Mouse (Mus musculus) liver, postnatal 0 days (tissue): ENCODE measurements around the gene Rapgef4.

Experiments used
- CTCF ChIP-seq: sonication (generic); IDR thresholded peaks from 2 replicates; pipeline ENCODE4 v1.5.1; 2016; ENCODE audit warnings: antibody characterized with exemption, low read depth
- EP300 ChIP-seq: IDR thresholded peaks from 2 replicates; pipeline ENCODE4 v1.6.1; 2016; ENCODE audit warnings: antibody characterized with exemption, low read depth, mild to moderate bottlenecking

GRCm38 (mm10) chr2:72239993-72240392, 259.0 kb downstream of the Rapgef4 start:
- TF ChIP-seq EP300 (no peak), CTCF (no peak)
